Mouse (Mus musculus) myocyte (in vitro differentiated cells): ENCODE data around the gene Cd34. TPM values are rescaled to one million over a fixed set of nuclear protein-coding genes. Genes with fewer than 3 reads are reported as not detected.

Experiments used
- H3K27me3 ChIP-seq: one replicate; pipeline ENCODE4 v1.6.1; 2011; ENCODE audit not compliant: control insufficient read depth, insufficient read depth, insufficient read length
- H3K36me3 ChIP-seq: one replicate; pipeline ENCODE4 v1.6.1; 2011; ENCODE audit not compliant: control insufficient read depth, insufficient read depth
- H3K4me2 ChIP-seq: one replicate; pipeline ENCODE4 v1.6.1; 2011; ENCODE audit warnings: low read depth, control low read depth
- H3K4me3 ChIP-seq: one replicate; pipeline ENCODE4 v1.5.1; 2011; ENCODE audit warnings: mild to moderate bottlenecking, control low read depth, moderate library complexity
- H3K79me2 ChIP-seq: one replicate; pipeline ENCODE4 v1.6.1; 2011; ENCODE audit not compliant: control insufficient read depth, insufficient read depth
- H3ac ChIP-seq: one replicate; pipeline ENCODE4 v1.6.1; 2011; ENCODE audit not compliant: control insufficient read depth, insufficient read length
- CEBPB ChIP-seq: IDR thresholded peaks from 2 replicates; pipeline ENCODE4 v1.6.1; 2011; ENCODE audit warnings: mild to moderate bottlenecking, moderate library complexity; ENCODE audit not compliant: poor library complexity, insufficient read depth, severe bottlenecking
- E2F4 ChIP-seq: IDR thresholded peaks from one replicate; pipeline ENCODE4 v1.6.1; 2011; ENCODE audit warnings: mild to moderate bottlenecking, control low read depth, moderate library complexity; ENCODE audit not compliant: insufficient read depth
- MAX ChIP-seq: IDR thresholded peaks from one replicate; pipeline ENCODE4 v1.6.1; 2011; ENCODE audit warnings: low read depth, mild to moderate bottlenecking, control low read depth
- MYOD1 ChIP-seq, 3 experiments: IDR thresholded peaks; one replicate each; pipeline ENCODE4 v1.6.1; 2011; ENCODE audit warnings: control low read depth in 2 of 3, low read depth in 2 of 3, mild to moderate bottlenecking in 2 of 3, moderate library complexity in 1 of 3; ENCODE audit not compliant: insufficient read length in 2 of 3, control insufficient read depth in 1 of 3
- MYOG ChIP-seq, 3 experiments: IDR thresholded peaks; one replicate each; pipeline ENCODE4 v1.6.1; 2011; ENCODE audit warnings: control low read depth in 2 of 3, low read depth in 2 of 3, mild to moderate bottlenecking in 2 of 3; ENCODE audit not compliant: insufficient read length in 2 of 3, control insufficient read depth in 1 of 3, insufficient read depth in 1 of 3
- POLR2A ChIP-seq: IDR thresholded peaks from one replicate; pipeline ENCODE4 v1.6.1; 2011; ENCODE audit warnings: low read depth, mild to moderate bottlenecking, control low read depth, moderate library complexity; ENCODE audit not compliant: insufficient read length
- POLR2AphosphoS2 ChIP-seq: IDR thresholded peaks from one replicate; pipeline ENCODE4 v1.6.1; 2011; ENCODE audit warnings: low read depth, control low read depth; ENCODE audit not compliant: insufficient read length
- REST ChIP-seq: IDR thresholded peaks from one replicate; pipeline ENCODE4 v1.6.1; 2011; ENCODE audit warnings: mild to moderate bottlenecking, control low read depth, moderate library complexity; ENCODE audit not compliant: insufficient read depth, insufficient read length
- SRF ChIP-seq: IDR thresholded peaks from one replicate; pipeline ENCODE4 v1.6.1; 2011; ENCODE audit warnings: low read depth; ENCODE audit not compliant: control insufficient read depth, insufficient read length
- TCF12 ChIP-seq: IDR thresholded peaks from one replicate; pipeline ENCODE4 v1.6.1; 2011; ENCODE audit warnings: mild to moderate bottlenecking, control low read depth; ENCODE audit not compliant: poor library complexity, insufficient read depth, severe bottlenecking
- TCF3 ChIP-seq: IDR thresholded peaks from one replicate; pipeline ENCODE4 v1.6.1; 2011; ENCODE audit warnings: low read depth, control low read depth; ENCODE audit not compliant: insufficient read length
- USF1 ChIP-seq: IDR thresholded peaks from one replicate; pipeline ENCODE4 v1.6.1; 2011; ENCODE audit warnings: low read depth, mild to moderate bottlenecking, control low read depth, moderate library complexity
- polyA plus RNA-seq: library from polyadenylated mRNA; unstranded; fragments of >200 nt; fragmentation: generic; extraction: Trizol; gene quantifications from one replicate; pipeline ENCODE4 v1.2.1, GENCODE M21; 2012; ENCODE audit warnings: missing spikeins

The Cd34 gene
- polyA plus RNA-seq, 1 experiment = 19.0 TPM

- TF ChIP-seq TCF3 (no peak), MYOD1 (IDR thresholded peaks at IDR 0.05; ENCODE audit: control insufficient read depth in 1 of 3, insufficient read length in 2 of 3, low read depth in 2 of 3) (peak in 2 of 3 experiments; percentile 23 to 24), SRF (peak; percentile 86), MAX (no peak), POLR2A (no peak), MYOG (IDR thresholded peaks at IDR 0.05; ENCODE audit: control insufficient read depth in 1 of 3, insufficient read depth in 1 of 3, insufficient read length in 2 of 3, low read depth in 2 of 3) (peak in 2 of 3 experiments; percentile 20 to 30)
- H3ac ChIP-seq = peak overlapping the region; percentile 43
- no peaks in the 10 kb centered on the region for H3K79me2 ChIP-seq
- no peaks in the 10 kb centered on the region for H3K27me3 ChIP-seq
- peak overlapping the region; percentile 79 for H3K4me2 ChIP-seq
- no peaks in the 10 kb centered on the region for H3K36me3 ChIP-seq
- H3K4me3 ChIP-seq = peak overlapping the region; percentile 49
Observed at GRCm38 (mm10) chr1:194976517-194977370, 38.1 kb downstream of the Cd34 start.

GRCm38 (mm10) chr1:194977371-194977761 is 38.7 kb downstream of the Cd34 start:
- Histone ChIP-seq H3K36me3 (no peaks in the 10 kb centered on the region), H3K79me2 (no peaks in the 10 kb centered on the region), H3K4me3 (peak overlapping the region; percentile 49), H3K4me2 (peak overlapping the region; percentile 79), H3ac (no peak overlapping the region), H3K27me3 (no peaks in the 10 kb centered on the region)
- TF ChIP-seq MYOD1 (IDR thresholded peaks at IDR 0.05; ENCODE audit: control insufficient read depth in 1 of 3, insufficient read length in 2 of 3, low read depth in 2 of 3) (no peak), POLR2AphosphoS2 (no peak), SRF (no peak), E2F4 (no peak), USF1 (no peak), REST (no peak), MAX (no peak), MYOG (IDR thresholded peaks at IDR 0.05; ENCODE audit: control insufficient read depth in 1 of 3, insufficient read depth in 1 of 3, insufficient read length in 2 of 3, low read depth in 2 of 3) (no peak), POLR2A (no peak), TCF12 (no peak)

- Histone ChIP-seq H3K4me3 (no peak overlapping the region), H3K4me2 (peak overlapping the region; percentile 79), H3K36me3 (no peaks in the 10 kb centered on the region), H3K79me2 (no peaks in the 10 kb centered on the region), H3ac (no peak overlapping the region), H3K27me3 (no peaks in the 10 kb centered on the region)
- no peak for TF ChIP-seq CEBPB
- no peak for TF ChIP-seq TCF3
- no peak for TF ChIP-seq TCF12
- TF ChIP-seq POLR2A = no peak
- TF ChIP-seq MYOG (IDR thresholded peaks at IDR 0.05; ENCODE audit: control insufficient read depth in 1 of 3, insufficient read depth in 1 of 3, insufficient read length in 2 of 3, low read depth in 2 of 3) = no peak
- TF ChIP-seq E2F4 = no peak
- TF ChIP-seq MYOD1 (IDR thresholded peaks at IDR 0.05; ENCODE audit: control insufficient read depth in 1 of 3, insufficient read length in 2 of 3, low read depth in 2 of 3) = no peak
- TF ChIP-seq POLR2AphosphoS2 = no peak
- no peak for TF ChIP-seq SRF
Observed at GRCm38 (mm10) chr1:194977946-194978720, 39.5 kb downstream of the Cd34 start.

DNA sequence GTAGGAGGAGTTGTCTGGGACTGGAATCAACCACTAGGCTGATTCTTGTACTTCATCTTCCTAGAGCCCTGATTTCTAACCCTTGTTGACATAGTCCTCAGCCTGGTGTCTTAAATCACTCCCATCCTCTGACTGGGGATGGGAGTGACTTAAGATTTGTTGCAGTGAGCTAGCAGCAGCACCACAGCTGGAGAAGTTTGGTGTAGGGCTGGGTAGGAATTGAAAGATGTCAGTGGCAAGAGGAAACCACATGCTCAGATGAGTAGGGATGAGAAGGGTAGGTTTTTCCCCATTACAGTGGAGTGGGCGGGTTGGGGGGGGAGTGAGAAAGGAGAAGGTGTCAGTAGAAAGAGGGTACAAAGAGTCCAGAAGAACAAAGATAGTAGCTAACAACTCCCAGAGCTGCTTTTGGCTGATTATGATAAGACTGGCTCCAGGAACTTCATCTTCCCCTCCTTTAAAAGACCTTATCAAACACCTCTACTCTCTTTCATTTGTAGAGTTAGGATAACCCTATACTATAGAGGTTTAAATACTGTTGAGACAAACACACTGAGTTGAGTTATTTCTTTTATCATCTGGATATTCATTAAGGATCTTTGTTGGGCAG is 42.3 kb downstream of the Cd34 start:
- H3ac ChIP-seq = no peak overlapping the region

More for the DNA sequence above, 42.3 kb downstream of the Cd34 start:
- Histone ChIP-seq H3K4me2 (no peak overlapping the region), H3K4me3 (no peak overlapping the region), H3K27me3 (no peaks in the 10 kb centered on the region), H3K36me3 (no peaks in the 10 kb centered on the region), H3K79me2 (peaks cover 5% of the 10 kb centered on the region)
- TF ChIP-seq MYOG (IDR thresholded peaks at IDR 0.05; ENCODE audit: control insufficient read depth in 1 of 3, insufficient read depth in 1 of 3, insufficient read length in 2 of 3, low read depth in 2 of 3) = no peak
- no peak for TF ChIP-seq E2F4
- TF ChIP-seq CEBPB = no peak
- no peak for TF ChIP-seq POLR2AphosphoS2
- TF ChIP-seq TCF3 = no peak
